Mouse (Mus musculus): ENCODE measurements at regions not wholly inside any gene's neighbourhood (a gene's known extent, or its start where the extent isn't known, plus 50 kb on each side); places are given as distances from the start of the nearest gene placed in this dataset.

DNA sequence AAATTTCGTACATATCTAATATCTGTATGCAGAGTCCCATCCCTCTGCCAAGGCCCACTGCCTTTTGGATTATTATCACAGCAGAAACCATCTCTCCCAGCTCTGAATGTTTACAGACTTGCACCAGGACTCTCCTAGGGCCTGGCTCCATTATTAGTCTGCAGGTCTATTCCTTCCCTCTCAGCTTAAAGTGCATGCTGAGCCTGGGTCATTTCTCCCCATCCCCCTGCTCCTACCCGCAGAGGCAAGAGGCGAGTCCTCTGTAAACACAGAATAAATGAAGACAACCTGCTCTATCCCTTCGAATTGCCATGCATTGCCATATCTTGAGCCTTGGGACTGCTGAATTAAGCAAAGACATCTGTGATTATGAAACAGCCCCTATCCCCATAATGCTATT, 362.6 kb upstream of the Cdh11 start:
- H3K27me3 ChIP-seq: no peaks in the 10 kb centered on the region
- no peaks in the 10 kb centered on the region for H3K4me1 ChIP-seq
- no peaks in the 10 kb centered on the region for H3K9me3 ChIP-seq
- H3K36me3 ChIP-seq: no peaks in the 10 kb centered on the region
- H3K4me3 ChIP-seq: no peak overlapping the region
- ATAC-seq (ENCODE audit: borderline replicate concordance, extremely low read depth, low FRiP score, low TSS enrichment): no peak
- H3K4me2 ChIP-seq: no peak overlapping the region
- WGBS: 59% methylated on average over 4 of the region's 4 CpGs
- no peak overlapping the region for H3K9ac ChIP-seq
- H3K27ac ChIP-seq: no peak overlapping the region

DNA sequence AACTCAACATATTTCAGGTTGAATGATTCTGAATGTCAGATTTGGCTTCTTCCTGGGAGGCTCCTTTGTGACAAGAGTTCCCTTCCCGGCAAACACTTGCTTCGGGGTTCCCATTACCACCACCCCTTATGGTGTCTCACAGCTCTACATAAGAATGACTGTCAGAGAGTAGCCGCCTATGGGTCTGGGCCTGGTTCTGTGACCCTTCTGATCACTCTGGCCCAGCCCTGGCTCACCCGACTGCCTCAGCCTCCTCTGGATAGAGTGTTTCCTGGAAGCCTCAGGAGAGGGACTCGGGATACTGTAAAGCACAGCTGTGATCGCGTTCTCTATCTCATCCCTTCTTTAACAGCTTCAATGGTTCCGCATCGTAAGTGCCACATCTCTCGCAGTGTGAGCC, 363.0 kb upstream of the Cdh11 start:
- H3K4me1 ChIP-seq: no peaks in the 10 kb centered on the region
- no peak overlapping the region for H3K4me3 ChIP-seq
- no peaks in the 10 kb centered on the region for H3K9me3 ChIP-seq
- no peak overlapping the region for H3K9ac ChIP-seq
- no peaks in the 10 kb centered on the region for H3K27me3 ChIP-seq
- no peak overlapping the region for H3K27ac ChIP-seq
- H3K4me2 ChIP-seq: no peak overlapping the region
- WGBS: 73% methylated on average over 10 of the region's 10 CpGs
- no peak for ATAC-seq (ENCODE audit: borderline replicate concordance, extremely low read depth, low FRiP score, low TSS enrichment)
- no peaks in the 10 kb centered on the region for H3K36me3 ChIP-seq

DNA sequence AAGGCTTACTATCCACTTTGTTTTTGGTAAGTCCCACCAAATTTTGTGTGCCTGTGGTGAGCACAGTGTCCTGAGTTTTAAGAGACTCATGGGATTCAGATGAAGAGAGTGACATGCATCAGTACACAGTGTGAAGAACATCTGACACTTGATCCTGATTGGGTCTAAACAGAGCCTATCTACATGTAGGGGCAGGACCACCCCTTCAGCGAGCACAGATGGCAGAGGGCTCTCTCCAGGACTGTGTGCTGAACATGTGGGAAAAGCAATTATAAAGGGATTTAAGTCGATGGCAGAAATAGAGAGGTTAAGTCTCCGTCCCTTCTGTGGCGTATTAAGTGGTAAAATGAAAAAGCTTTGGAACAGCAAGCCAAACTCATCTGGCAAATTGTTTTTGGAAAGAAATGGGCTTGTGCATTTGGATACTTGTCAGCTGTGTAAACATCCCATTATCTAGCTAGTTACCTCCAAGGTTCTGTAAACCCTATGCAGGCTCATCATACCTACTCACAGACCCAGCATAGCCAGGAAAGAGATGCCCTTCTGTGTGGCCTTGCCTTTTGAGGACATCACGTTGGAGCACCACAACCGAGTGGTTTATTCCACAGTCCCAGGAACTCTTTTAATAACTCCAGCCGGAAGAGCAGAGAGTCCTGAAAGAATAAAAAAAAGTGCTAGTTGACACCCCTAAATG, 381.3 kb upstream of the Cdh11 start:
- no peak overlapping the region for H3K27ac ChIP-seq
- no peaks in the 10 kb centered on the region for H3K36me3 ChIP-seq
- no peak overlapping the region for H3K4me3 ChIP-seq
- no peaks in the 10 kb centered on the region for H3K9me3 ChIP-seq
- WGBS: 59% methylated on average over 7 of the region's 7 CpGs
- no peaks in the 10 kb centered on the region for H3K27me3 ChIP-seq
- ATAC-seq (ENCODE audit: borderline replicate concordance, extremely low read depth, low FRiP score, low TSS enrichment): no peak
- no peak overlapping the region for H3K9ac ChIP-seq
- no peak overlapping the region for H3K4me2 ChIP-seq
- H3K4me1 ChIP-seq: no peaks in the 10 kb centered on the region

DNA sequence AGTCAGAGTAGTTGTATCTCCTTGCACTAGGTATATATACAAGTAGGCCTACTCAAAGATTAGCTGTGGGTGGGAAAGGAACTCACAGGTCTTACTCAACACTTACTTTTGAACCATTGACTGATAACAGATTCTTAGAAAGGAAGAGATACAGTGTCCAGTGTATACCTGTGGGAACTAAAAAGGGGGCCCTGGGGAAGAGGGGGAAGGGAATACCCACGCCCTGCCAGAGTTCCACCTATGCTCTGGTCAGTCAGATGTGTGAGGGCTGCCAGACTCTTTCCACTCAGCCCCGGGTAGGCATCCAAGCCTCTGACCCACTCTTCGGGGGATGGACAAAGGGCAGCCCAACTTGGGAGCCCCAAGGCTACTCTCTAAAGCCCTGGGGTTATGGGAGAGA, 387.9 kb upstream of the Cdh11 start:
- Histone ChIP-seq H3K36me3 (no peaks in the 10 kb centered on the region), H3K27ac (no peak overlapping the region), H3K4me2 (no peak overlapping the region), H3K9me3 (no peaks in the 10 kb centered on the region), H3K9ac (no peak overlapping the region), H3K4me3 (no peak overlapping the region), H3K27me3 (no peaks in the 10 kb centered on the region), H3K4me1 (no peaks in the 10 kb centered on the region)
- no peak for ATAC-seq (ENCODE audit: borderline replicate concordance, extremely low read depth, low FRiP score, low TSS enrichment)
- WGBS: 73% methylated on average over 3 of the region's 3 CpGs

DNA sequence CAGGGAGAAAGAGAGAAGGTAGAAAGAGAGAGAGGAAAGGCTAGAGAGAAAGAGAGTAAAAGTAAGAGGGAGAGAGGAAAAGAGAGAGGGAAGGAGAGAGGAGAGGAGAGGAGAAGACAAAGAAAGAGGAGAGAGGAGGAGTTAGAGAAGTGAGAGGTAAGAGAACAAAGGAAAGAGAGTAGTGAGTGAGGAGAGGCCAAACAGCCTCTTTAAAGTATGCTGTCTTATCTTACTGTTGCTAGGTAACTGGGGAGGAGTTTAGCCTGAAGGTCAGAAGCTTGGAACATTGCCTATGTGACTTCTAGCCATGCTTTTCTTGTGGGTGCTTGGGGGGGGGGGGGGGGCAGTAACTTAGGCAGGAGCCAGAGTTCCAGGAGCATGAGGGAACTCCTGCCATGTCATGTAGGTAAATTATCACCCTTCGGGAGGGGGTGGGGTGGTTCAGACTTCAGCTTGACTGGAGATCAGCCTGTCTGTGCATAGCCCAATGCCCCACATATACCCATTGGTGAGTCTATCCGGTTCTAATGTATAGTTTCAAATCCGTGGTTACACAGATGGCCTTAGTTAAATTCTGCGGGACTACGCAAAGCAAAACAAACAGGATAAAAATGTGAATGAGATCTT, 388.5 kb upstream of the Cdh11 start:
- Histone ChIP-seq H3K9ac (no peak overlapping the region), H3K4me2 (no peak overlapping the region), H3K27ac (no peak overlapping the region), H3K36me3 (no peaks in the 10 kb centered on the region), H3K9me3 (no peaks in the 10 kb centered on the region), H3K4me1 (no peaks in the 10 kb centered on the region), H3K4me3 (no peak overlapping the region), H3K27me3 (no peaks in the 10 kb centered on the region)
- WGBS: 47% methylated on average over 5 of the region's 5 CpGs
- no peak for ATAC-seq (ENCODE audit: borderline replicate concordance, extremely low read depth, low FRiP score, low TSS enrichment)

DNA sequence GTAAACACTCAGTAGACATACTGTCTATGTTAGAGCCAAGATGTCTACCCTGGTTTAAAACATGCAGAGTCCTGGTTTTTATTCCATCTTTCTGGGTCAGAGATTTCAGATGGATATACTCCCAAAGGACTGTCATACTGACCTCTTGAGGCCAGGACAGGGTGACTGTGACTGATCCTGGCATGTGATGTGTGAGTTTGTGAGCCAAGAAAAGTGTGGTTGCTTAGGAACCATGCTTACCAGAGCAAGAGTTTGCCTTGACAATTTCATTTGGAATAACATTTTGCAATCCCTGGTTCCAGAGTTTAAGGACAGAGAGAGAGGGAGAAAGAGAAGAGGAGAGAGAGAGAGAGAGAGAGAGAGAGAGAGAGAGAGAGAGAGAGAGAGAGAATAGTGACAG, 395.2 kb upstream of the Cdh11 start:
- no peak overlapping the region for H3K27ac ChIP-seq
- H3K4me3 ChIP-seq: no peak overlapping the region
- H3K9me3 ChIP-seq: no peaks in the 10 kb centered on the region
- ATAC-seq (ENCODE audit: borderline replicate concordance, extremely low read depth, low FRiP score, low TSS enrichment): peak; percentile 67; the same call in 1 of the 2 replicates
- H3K4me2 ChIP-seq: no peak overlapping the region
- H3K4me1 ChIP-seq: no peaks in the 10 kb centered on the region
- no peaks in the 10 kb centered on the region for H3K27me3 ChIP-seq
- H3K9ac ChIP-seq: no peak overlapping the region
- H3K36me3 ChIP-seq: no peaks in the 10 kb centered on the region

DNA sequence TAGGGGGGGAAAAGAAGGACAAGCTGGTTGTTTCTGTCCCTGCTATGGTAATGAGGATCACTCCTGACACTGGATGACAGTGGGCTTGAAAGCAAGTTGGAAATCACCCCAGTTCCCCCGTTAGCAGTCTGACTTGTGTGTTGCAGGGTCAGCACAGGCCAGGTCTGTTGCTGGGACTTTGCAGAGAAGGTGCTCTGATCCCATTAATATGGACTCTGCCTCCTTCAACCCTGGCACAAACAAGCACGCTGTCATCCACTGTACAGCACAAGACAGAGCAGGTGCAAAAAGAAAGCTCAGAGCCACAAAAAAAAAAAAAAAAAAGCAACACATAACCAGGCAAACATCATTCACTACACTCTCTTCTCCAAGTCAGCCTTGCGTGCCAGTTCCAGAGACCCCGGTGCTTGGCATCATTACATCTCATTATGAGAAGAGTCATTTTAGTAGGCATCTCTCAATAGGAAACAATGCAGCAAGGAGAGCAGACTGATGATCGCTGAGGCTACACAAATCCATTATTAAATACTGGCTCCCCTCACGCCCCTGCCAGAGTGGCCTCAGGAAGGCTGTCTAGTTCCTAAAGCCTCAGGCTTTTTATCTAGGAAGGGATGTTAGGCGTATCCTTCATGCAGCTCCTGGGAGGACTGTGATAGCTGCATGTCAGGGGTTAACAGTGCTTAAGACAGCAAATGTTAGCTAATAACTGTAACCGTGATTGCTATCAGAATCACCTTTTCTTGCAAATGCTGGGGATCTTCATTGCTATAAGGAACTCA, 403.5 kb upstream of the Cdh11 start:
- H3K9me3 ChIP-seq: no peaks in the 10 kb centered on the region
- H3K4me1 ChIP-seq: no peaks in the 10 kb centered on the region
- no peak overlapping the region for H3K27ac ChIP-seq
- H3K9ac ChIP-seq: no peak overlapping the region
- whole genome bisulfite sequencing: 73% methylated on average over 8 of the region's 8 CpGs
- no peak overlapping the region for H3K4me2 ChIP-seq
- no peaks in the 10 kb centered on the region for H3K36me3 ChIP-seq
- no peak overlapping the region for H3K4me3 ChIP-seq
- no peaks in the 10 kb centered on the region for H3K27me3 ChIP-seq
- no peak for ATAC-seq (ENCODE audit: borderline replicate concordance, extremely low read depth, low FRiP score, low TSS enrichment)

DNA sequence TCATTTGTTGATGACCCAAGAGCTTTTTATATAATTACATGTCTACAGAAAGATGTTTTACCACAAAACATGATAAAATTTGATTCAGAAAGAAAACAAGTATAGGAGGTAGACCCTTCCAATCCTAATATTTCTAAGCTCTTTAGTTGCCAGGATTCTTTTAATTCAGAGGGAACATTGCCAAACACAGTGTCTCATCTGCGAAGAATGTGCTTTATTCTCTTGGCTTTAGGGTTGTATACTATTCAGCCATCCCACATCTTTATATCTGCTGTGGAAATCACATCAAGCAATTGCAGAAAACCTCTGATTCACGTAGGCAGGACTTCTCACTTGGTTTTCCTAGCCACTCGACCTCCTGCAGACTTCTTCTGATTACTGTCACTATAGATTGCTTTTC, 412.8 kb upstream of the Cdh11 start:
- H3K4me2 ChIP-seq: no peak overlapping the region
- no peaks in the 10 kb centered on the region for H3K9me3 ChIP-seq
- no peaks in the 10 kb centered on the region for H3K36me3 ChIP-seq
- ATAC-seq (ENCODE audit: borderline replicate concordance, extremely low read depth, low FRiP score, low TSS enrichment): no peak
- no peak overlapping the region for H3K4me3 ChIP-seq
- no peak overlapping the region for H3K27ac ChIP-seq
- no peak overlapping the region for H3K9ac ChIP-seq
- 50% methylated on average over 3 of the region's 3 CpGs for WGBS
- H3K27me3 ChIP-seq: no peaks in the 10 kb centered on the region
- H3K4me1 ChIP-seq: peaks cover 11% of the 10 kb centered on the region; the same call in 1 of the 2 replicates

DNA sequence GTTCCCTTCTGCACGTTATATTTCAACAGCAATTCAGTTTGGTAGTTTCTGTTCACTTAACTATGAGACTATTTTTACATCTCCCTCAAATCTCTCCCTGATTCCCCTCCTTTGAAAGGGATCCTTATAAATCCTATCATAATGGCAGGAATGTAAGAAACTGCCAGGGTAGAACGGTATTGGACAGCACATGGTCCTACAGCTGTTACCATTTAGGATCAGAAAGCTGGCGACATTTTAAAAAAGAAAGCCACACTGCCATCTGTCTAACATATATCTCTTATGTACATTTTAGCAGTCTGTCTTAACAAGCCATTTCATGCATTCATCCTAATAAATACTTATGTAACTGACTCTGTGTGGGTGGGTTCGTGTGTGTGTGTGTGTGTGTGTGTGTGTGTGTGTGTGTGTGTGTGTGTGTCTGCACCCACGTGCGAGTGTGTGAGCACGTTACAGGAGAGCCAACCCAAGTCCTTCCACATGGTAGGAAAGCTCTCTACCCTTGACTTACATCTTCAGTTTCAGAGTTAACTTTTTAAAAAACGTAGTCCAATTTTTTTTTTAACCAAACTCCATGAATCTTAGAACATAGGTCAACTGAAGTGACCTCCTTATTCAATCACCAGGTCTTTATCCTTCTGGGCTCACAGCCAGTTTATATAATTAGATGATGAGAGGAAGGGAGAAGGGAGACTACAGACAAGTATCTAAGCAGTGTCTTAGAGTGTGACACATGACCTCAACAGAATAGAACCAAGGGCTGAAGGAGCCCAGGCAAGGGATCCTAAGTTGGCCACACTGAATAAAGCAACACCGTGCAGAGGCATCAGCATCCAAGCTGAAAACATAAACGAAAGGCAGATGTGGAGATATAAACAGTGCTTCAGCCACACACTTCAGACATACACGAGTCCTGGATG, 414.5 kb upstream of the Cdh11 start:
- Histone ChIP-seq H3K4me3 (no peak overlapping the region), H3K9me3 (no peaks in the 10 kb centered on the region), H3K27me3 (no peaks in the 10 kb centered on the region), H3K4me2 (no peak overlapping the region), H3K36me3 (no peaks in the 10 kb centered on the region), H3K27ac (peak overlapping the region; percentile 20; the same call in 1 of the 2 replicates), H3K9ac (no peak overlapping the region), H3K4me1 (peaks cover 18% of the 10 kb centered on the region)
- ATAC-seq (ENCODE audit: borderline replicate concordance, extremely low read depth, low FRiP score, low TSS enrichment): peak; percentile 56; the same call in 1 of the 2 replicates
- WGBS: 40% methylated on average over 11 of the region's 11 CpGs

DNA sequence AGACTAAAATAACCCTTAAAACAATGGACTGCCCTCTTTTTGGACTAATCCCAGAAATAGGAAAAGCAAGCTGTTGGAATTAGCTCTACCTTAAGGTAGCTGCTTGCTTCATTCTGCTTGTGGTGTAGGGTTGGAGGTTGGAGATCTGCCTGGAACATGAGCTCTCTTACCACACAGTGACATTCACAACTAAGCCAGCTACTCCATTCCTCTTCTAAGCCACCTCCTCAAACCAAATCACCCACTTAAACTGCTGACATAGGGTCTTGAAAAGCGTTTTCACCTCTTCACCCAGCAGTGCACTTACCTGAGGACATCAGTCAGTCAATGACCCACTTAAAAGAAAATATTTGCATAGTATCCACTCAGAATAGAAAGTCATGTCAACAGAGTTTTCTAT, 418.3 kb upstream of the Cdh11 start:
- peak; percentile 61; the same call in 1 of the 2 replicates for ATAC-seq (ENCODE audit: borderline replicate concordance, extremely low read depth, low FRiP score, low TSS enrichment)
- Histone ChIP-seq H3K9me3 (no peaks in the 10 kb centered on the region), H3K4me1 (peaks cover 18% of the 10 kb centered on the region)

DNA sequence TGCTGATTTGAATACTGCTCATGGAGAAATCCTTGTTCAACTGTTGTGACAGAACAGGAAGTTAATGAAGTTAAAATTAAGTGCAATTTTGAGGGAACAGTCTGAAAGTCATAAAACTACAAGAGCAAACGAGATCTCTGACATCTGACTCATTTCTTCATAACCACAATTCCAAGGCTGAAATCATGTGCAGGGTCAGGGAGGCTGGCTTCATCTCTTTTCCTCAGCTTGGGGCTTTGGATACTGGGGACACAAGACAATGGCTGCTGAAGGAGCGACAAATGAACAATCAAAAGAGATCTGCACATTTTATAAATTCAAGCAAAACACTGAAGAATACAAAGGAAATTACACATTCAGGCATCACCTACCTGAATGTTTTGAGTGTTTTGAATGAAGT, 429.2 kb upstream of the Cdh11 start:
- H3K27me3 ChIP-seq: no peaks in the 10 kb centered on the region
- WGBS: 59% methylated on average over 2 of the region's 2 CpGs
- H3K4me1 ChIP-seq: no peaks in the 10 kb centered on the region
- no peak overlapping the region for H3K27ac ChIP-seq
- no peak overlapping the region for H3K4me2 ChIP-seq
- no peak for ATAC-seq (ENCODE audit: borderline replicate concordance, extremely low read depth, low FRiP score, low TSS enrichment)
- no peak overlapping the region for H3K4me3 ChIP-seq
- H3K9me3 ChIP-seq: no peaks in the 10 kb centered on the region
- H3K36me3 ChIP-seq: no peaks in the 10 kb centered on the region
- no peak overlapping the region for H3K9ac ChIP-seq

More for the DNA sequence above, 418.3 kb upstream of the Cdh11 start:
- H3K4me2 ChIP-seq: no peak overlapping the region
- H3K9ac ChIP-seq: no peak overlapping the region
- H3K27ac ChIP-seq: no peak overlapping the region
- no peak overlapping the region for H3K4me3 ChIP-seq
- no peaks in the 10 kb centered on the region for H3K27me3 ChIP-seq
- WGBS: 36% methylated on average over 1 of the region's 1 CpGs
- H3K36me3 ChIP-seq: no peaks in the 10 kb centered on the region

Measured in lung, embryonic 15.5 days (tissue).